Mouse (Mus musculus) forebrain, embryonic 12.5 days (tissue): ENCODE measurements around the gene Zfp541. TPM values are rescaled to one million over a fixed set of nuclear protein-coding genes. Genes with fewer than 3 reads are reported as not detected.

Source experiments
- ATAC-seq: fragments of 200-750 bp; cut with Nextera tagmentation; 2 replicates; pipeline ENCODE4 v1.8.0; 2017; ENCODE audit warnings: moderate TSS enrichment; ENCODE audit not compliant: low FRiP score
- H3K27ac ChIP-seq: fragments of 300-500 bp; sonication (generic); 2 replicates; pipeline ENCODE4 v1.5.1; 2016; ENCODE audit warnings: mild to moderate bottlenecking
- H3K27me3 ChIP-seq: fragments of 300-500 bp; sonication (generic); 2 replicates; pipeline ENCODE4 v1.6.1; 2016; ENCODE audit warnings: mild to moderate bottlenecking
- H3K36me3 ChIP-seq: fragments of 300-500 bp; sonication (generic); replicated peaks from 2 replicates; pipeline ENCODE4 v1.6.1; 2016; ENCODE audit warnings: mild to moderate bottlenecking
- H3K4me1 ChIP-seq: fragments of 300-500 bp; sonication (generic); 2 replicates; pipeline ENCODE4 v1.6.1; 2016
- H3K4me2 ChIP-seq: fragments of 300-500 bp; sonication (generic); 2 replicates; pipeline ENCODE4 v1.6.1; 2016; ENCODE audit warnings: mild to moderate bottlenecking, moderate library complexity
- H3K4me3 ChIP-seq: fragments of 300-500 bp; sonication (generic); replicated peaks from 2 replicates; pipeline ENCODE4 v1.5.1; 2016; ENCODE audit warnings: mild to moderate bottlenecking
- H3K9ac ChIP-seq: fragments of 300-500 bp; sonication (generic); 2 replicates; pipeline ENCODE4 v1.6.1; 2016; ENCODE audit warnings: mild to moderate bottlenecking
- H3K9me3 ChIP-seq: fragments of 300-500 bp; sonication (generic); 2 replicates; pipeline ENCODE4 v1.6.1; 2016
- WGBS: fragments of 180-500 bp; shearing (Covaris S2); methylation state at CpG from one replicate; pipeline ENCODE4 v1.1.7; 2016; 5-methylcytosine and 5-hydroxymethylcytosine counted together
- polyA plus RNA-seq: library from polyadenylated mRNA; unstranded; fragments of >200 nt; fragmentation: Nextera tagmentation; extraction: Ambion mirVana; gene quantifications from 2 replicates; pipeline ENCODE4 v1.2.1, GENCODE M21; 2016

Zfp541 gene
- polyA plus RNA-seq, 1 experiment from 2014 or later, result not detected

DNA sequence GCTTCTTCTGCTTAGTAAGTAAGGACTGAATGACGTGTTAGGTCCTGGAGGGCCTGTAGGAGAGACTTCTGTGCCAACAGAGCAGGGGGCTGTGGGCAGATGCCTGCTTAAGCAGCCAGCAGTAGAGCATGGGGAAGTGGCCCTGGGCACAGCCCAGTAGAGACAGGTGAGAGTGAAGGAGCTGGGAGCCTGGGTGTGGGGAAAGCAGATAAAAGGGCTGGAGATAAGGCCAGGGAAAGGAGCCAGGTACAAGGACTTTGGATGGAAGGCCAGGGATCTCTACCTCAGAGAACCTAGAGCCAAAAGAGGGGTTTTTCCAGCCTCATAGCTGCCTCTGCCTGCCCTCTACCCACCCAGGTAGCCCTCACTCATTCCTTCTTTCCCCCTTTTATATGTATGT lies 28.6 kb upstream of the Zfp541 start:
- Histone ChIP-seq H3K4me3 (no peak overlapping the region), H3K27ac (no peak overlapping the region), H3K9ac (no peak overlapping the region), H3K9me3 (no peaks in the 10 kb centered on the region), H3K4me2 (no peak overlapping the region), H3K27me3 (no peaks in the 10 kb centered on the region), H3K4me1 (peaks cover 4% of the 10 kb centered on the region; the same call in 1 of the 2 replicates), H3K36me3 (peaks cover 19% of the 10 kb centered on the region)
- 100% methylated on average over 1 of the region's 1 CpGs for WGBS
- ATAC-seq, result no peak

DNA sequence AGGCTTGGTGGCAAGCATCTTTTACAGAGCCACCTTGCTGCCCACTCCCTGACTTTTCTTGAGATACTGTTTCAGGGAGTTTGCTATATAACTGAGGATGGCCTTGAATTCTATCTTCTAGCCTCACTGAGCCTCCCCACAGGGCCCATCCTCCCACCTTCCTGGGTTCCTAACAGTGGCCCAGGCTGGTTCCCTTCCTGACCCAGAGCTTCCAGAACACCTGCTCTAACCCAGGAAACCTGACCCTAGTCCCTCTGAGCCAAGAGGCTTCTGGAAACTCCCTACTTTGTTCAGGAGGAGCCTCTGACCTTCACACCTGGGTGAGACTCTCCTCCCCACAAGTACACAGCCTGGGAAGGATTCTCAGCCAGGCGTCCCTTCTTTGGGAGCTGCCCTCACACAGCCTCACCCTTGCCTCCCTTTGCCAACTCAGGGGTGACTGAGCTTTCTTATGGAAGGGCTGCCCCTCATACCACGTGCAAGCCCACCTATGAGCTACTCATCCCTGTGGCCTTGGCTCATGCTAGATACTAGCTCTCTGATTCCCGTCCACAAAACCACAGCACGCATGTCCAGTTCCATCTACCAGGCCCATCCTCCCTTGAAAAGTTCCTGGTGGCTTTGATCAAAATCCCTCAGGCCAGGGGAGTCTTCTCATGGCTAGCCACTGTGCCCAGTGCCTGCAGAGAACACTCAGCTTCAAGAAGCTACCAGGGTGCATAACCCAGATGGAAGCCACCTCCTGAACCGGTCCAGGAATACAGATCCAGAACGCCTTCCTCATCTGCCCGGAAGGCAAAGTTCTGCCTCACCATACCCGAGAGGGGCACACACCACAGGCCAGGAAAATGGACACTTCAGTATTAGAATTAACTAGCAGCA lies 27.8 kb upstream of the Zfp541 start:
- 93% methylated on average over 8 of the region's 8 CpGs for WGBS
- Histone ChIP-seq H3K4me3 (no peak overlapping the region), H3K4me1 (peaks cover 2% of the 10 kb centered on the region; the same call in 1 of the 2 replicates), H3K27me3 (no peaks in the 10 kb centered on the region), H3K36me3 (peaks cover 19% of the 10 kb centered on the region), H3K9me3 (no peaks in the 10 kb centered on the region), H3K9ac (no peak overlapping the region), H3K4me2 (no peak overlapping the region), H3K27ac (no peak overlapping the region)
- no peak for ATAC-seq

DNA sequence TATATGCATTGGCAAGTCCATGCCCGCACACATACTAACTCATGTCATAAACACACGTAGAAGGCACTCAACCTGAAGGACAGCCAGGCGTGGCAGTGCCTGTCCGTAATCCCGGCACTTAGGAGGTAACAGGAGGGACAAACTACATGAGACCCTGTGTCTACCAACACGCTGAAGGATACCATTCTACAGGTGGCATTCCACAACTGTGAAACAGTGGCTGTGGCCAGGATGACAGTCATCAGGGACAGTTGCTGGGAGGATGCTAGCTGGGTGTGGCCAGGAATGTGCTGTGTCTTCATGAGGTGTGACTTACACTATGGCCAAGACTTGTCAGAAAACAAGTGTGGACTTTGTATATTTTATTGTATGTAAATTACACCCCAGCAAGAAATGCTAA lies 24.6 kb upstream of the Zfp541 start:
- no peak overlapping the region for H3K4me2 ChIP-seq
- peaks cover 9% of the 10 kb centered on the region; the same call in 1 of the 2 replicates for H3K36me3 ChIP-seq
- H3K4me3 ChIP-seq, result no peak overlapping the region
- H3K27me3 ChIP-seq, result no peaks in the 10 kb centered on the region
- WGBS, result 96% methylated on average over 6 of the region's 6 CpGs
- H3K9me3 ChIP-seq, result no peaks in the 10 kb centered on the region
- no peak overlapping the region for H3K27ac ChIP-seq
- no peaks in the 10 kb centered on the region for H3K4me1 ChIP-seq
- no peak overlapping the region for H3K9ac ChIP-seq
- ATAC-seq, result no peak

DNA sequence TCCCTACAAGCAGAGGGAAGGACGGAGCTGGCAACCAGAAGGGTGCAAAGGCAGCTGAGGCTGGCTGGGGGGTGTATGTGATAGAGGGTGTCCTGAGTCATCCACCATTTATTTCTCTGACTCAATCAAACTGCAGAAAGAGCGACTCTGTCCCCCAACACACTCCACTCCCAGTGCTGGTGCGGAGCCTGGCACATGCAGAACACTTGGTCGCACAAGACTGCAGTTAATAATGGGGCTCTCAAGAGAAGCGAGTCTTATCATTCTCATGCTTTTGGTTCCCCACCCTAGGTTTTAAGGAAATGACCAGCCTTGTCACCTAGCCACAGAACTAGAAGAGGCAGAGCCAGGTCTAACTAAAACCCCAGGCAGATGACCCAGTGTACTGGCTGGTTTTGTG lies 22.3 kb upstream of the Zfp541 start:
- H3K4me3 ChIP-seq, result no peak overlapping the region
- H3K4me1 ChIP-seq, result peaks cover 12% of the 10 kb centered on the region
- 0 out of 2 replicates have a peak, but pooled peaks cover 2% of the 10 kb centered on the region for H3K36me3 ChIP-seq
- H3K4me2 ChIP-seq, result no peak overlapping the region
- H3K9me3 ChIP-seq, result no peaks in the 10 kb centered on the region
- 96% methylated on average over 5 of the region's 5 CpGs for WGBS
- no peak overlapping the region for H3K27ac ChIP-seq
- no peak for ATAC-seq
- H3K9ac ChIP-seq, result no peak overlapping the region
- H3K27me3 ChIP-seq, result no peaks in the 10 kb centered on the region

DNA sequence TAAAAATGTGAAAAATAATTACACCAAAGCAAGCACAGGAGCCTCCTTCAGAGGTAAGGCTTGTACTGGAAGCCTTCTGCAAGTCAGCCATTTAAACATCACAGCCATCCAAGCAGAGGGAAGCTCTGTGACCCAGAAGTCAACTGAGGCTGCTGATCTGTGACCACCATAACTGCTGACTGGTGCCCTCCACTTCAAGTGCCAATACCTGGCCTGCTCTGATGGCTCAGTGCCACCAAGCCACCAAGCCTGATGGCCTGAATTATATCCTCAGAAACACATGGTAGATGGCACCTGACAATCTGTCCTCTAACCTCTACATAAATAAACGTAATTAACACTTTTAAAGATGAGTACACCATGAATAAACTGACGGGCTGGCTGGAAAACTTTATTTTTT lies 20.4 kb upstream of the Zfp541 start:
- peaks cover 2% of the 10 kb centered on the region; the same call in 1 of the 2 replicates for H3K36me3 ChIP-seq
- no peak overlapping the region for H3K4me3 ChIP-seq
- H3K27ac ChIP-seq, result no peak overlapping the region
- no peak overlapping the region for H3K4me2 ChIP-seq
- no peaks in the 10 kb centered on the region for H3K27me3 ChIP-seq
- no peaks in the 10 kb centered on the region for H3K9me3 ChIP-seq
- 92% methylated on average over 2 of the region's 2 CpGs for WGBS
- no peak for ATAC-seq
- H3K9ac ChIP-seq, result no peak overlapping the region
- H3K4me1 ChIP-seq, result peaks cover 30% of the 10 kb centered on the region

DNA sequence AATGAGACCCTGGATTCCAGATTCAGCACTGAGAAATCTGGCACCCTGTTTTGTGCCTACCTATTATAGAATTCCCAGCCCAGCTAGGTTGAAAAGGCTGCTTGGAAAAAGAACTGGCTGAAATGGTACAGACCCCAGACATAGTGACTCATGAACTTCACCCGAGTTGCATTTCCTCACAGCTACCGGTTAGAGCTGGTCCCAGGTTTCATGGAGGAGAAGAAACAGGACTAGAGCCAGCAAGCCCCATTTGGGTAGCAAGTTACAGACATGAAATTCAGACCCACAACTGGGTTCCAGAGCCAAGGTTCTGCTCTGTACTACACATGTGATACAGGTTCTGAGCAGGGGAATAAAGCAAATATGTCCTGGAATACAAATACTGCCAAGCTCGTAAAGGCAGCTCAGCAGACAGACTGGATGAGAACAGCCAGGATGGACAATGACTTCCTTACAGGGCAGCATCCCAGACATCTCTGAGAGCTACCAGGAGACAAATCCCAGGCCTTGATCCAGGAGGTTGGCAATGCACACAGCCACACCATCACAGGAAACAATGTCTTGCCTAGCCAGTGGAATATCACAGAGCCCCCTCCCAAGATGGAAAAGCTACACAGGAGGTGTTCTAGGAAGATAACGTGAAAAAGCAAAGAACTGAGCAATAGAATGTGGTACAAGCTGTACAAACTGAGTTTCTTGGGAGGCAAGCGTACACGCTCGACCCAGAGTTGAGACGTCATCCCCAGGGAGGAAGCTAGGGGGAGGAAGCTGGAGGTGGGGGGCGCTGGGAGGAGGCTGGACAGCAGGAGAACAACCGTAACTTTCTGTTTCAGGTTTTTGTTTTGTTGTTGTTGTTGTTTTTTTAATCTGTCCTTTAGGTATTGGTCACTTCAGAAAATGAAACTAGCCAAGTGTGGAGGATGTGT lies 18.5 kb upstream of the Zfp541 start:
- Histone ChIP-seq H3K4me3 (no peak overlapping the region), H3K27ac (no peak overlapping the region), H3K36me3 (no peaks in the 10 kb centered on the region; the same call in 1 of the 2 replicates), H3K27me3 (no peaks in the 10 kb centered on the region), H3K4me1 (peaks cover 30% of the 10 kb centered on the region), H3K9me3 (no peaks in the 10 kb centered on the region), H3K9ac (no peak overlapping the region), H3K4me2 (no peak overlapping the region)
- 84% methylated on average over 10 of the region's 10 CpGs for WGBS
- ATAC-seq, result no peak

DNA sequence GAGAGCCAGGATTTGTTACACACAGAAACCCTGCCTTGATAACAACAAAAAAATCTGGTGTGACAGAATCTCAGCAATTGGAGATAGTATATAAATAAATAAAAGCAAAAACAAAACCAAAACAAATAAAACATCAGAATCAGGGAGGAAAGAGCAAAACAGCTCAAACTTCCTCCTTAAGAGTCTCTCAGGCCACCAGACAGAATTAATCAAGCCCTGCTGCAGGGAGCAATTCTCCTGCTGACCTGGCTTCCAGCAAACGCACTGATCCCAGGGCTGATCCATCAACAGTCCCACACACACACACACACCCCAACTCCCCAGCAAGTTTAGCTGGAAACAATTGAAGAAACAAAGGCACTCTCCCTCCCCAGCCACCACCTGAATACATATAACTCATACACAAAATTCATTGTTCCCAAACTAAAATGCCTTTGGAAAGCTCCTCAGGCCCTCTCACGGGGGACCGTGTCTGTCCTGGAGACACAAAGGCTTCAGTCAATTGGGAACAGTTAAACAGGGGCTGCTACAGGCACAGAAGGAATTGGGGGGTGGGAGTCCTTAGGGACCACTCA lies 17.7 kb upstream of the Zfp541 start:
- Histone ChIP-seq H3K9ac (peak overlapping the region; percentile 27), H3K27ac (peak overlapping the region; percentile 42; the same call in 1 of the 2 replicates), H3K4me1 (peaks cover 33% of the 10 kb centered on the region), H3K4me2 (peak overlapping the region; percentile 88), H3K36me3 (no peaks in the 10 kb centered on the region; the same call in 1 of the 2 replicates), H3K9me3 (no peaks in the 10 kb centered on the region), H3K27me3 (no peaks in the 10 kb centered on the region), H3K4me3 (no peak overlapping the region)
- 14% methylated on average over 3 of the region's 3 CpGs for WGBS
- no peak for ATAC-seq

DNA sequence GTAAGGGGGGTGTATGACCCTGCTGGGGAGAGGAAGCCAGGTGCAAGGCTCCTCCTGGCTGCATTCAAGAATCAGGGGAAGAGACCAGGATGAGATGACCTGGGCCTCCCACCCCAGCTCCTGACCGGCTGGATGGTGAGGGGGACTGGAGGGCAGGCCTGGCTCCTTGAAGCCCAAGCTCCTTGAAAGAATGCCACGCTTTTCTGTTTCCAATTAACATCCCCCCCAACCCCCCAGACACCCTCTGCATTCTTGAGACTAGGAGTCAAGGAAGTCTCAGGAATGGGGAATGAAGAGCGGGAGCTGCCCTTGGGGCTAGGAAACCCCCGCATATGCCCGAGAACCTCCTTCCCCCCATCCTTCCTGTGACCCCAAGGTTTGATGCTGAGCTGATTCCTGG lies 17.1 kb upstream of the Zfp541 start:
- ATAC-seq, result no peak
- peaks cover 39% of the 10 kb centered on the region for H3K4me1 ChIP-seq
- WGBS, result 44% methylated on average over 5 of the region's 5 CpGs
- peak overlapping the region; percentile 88 for H3K4me2 ChIP-seq
- H3K9me3 ChIP-seq, result no peaks in the 10 kb centered on the region
- peak overlapping the region; percentile 42; the same call in 1 of the 2 replicates for H3K27ac ChIP-seq
- H3K27me3 ChIP-seq, result no peaks in the 10 kb centered on the region
- no peak overlapping the region for H3K4me3 ChIP-seq
- no peaks in the 10 kb centered on the region; the same call in 1 of the 2 replicates for H3K36me3 ChIP-seq
- peak overlapping the region; percentile 27 for H3K9ac ChIP-seq

DNA sequence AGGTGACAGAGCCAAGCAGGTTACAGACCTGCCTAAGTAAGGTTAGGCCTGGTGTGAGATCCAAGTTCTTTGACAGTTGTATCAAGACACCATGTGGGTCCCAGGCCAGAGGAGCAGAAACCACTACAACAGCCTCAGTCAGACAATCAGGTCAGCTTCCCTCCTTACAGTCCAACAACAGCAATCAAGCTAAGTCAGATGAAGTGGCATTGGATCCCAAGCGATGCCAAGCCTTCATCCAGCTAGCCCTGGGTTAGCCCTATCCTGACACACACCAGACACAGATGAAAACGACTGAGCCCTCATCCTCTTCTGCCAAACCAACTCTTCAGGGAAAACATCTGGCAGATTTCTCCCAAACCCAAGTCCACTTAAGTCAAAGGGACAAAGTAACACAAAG lies 16.1 kb upstream of the Zfp541 start:
- 63% methylated on average over 2 of the region's 2 CpGs for WGBS

DNA sequence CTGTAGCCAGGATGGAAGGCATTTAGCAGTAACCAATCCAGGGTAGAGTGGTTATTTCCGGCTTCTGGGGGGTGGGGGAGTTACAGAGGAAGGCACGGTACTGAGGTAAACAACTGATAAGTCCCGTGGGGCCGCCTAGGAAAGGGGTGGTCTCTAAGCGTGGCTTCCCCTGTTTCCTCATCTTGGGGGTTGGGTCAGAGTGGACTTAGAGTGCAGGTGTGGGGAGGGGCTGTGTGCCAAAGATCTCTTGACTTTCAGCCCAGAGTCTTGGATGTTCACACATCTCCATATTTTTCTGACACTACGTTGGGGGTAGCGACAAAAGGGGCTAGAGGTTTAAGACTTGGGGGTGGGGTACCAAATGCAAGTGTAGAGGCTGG lies 15.5 kb upstream of the Zfp541 start:
- Histone ChIP-seq H3K9me3 (no peaks in the 10 kb centered on the region), H3K27me3 (no peaks in the 10 kb centered on the region), H3K36me3 (no peaks in the 10 kb centered on the region; the same call in 1 of the 2 replicates), H3K27ac (peak overlapping the region; percentile 97), H3K4me2 (peak overlapping the region; percentile 88), H3K4me3 (peak overlapping the region; percentile 90), H3K4me1 (peaks cover 47% of the 10 kb centered on the region), H3K9ac (peak overlapping the region; percentile 99)
- ATAC-seq, result peak; percentile 7; the same call in 1 of the 2 replicates
- WGBS, result 5% methylated on average over 7 of the region's 7 CpGs

More for the DNA sequence above, 16.1 kb upstream of the Zfp541 start:
- peaks cover 47% of the 10 kb centered on the region for H3K4me1 ChIP-seq
- H3K4me2 ChIP-seq, result peak overlapping the region; percentile 88
- peak overlapping the region; percentile 90 for H3K4me3 ChIP-seq
- no peak for ATAC-seq
- H3K27ac ChIP-seq, result peak overlapping the region; percentile 97
- H3K9me3 ChIP-seq, result no peaks in the 10 kb centered on the region
- peak overlapping the region; percentile 99; the same call in 1 of the 2 replicates for H3K9ac ChIP-seq
- H3K36me3 ChIP-seq, result no peaks in the 10 kb centered on the region; the same call in 1 of the 2 replicates
- no peaks in the 10 kb centered on the region for H3K27me3 ChIP-seq

DNA sequence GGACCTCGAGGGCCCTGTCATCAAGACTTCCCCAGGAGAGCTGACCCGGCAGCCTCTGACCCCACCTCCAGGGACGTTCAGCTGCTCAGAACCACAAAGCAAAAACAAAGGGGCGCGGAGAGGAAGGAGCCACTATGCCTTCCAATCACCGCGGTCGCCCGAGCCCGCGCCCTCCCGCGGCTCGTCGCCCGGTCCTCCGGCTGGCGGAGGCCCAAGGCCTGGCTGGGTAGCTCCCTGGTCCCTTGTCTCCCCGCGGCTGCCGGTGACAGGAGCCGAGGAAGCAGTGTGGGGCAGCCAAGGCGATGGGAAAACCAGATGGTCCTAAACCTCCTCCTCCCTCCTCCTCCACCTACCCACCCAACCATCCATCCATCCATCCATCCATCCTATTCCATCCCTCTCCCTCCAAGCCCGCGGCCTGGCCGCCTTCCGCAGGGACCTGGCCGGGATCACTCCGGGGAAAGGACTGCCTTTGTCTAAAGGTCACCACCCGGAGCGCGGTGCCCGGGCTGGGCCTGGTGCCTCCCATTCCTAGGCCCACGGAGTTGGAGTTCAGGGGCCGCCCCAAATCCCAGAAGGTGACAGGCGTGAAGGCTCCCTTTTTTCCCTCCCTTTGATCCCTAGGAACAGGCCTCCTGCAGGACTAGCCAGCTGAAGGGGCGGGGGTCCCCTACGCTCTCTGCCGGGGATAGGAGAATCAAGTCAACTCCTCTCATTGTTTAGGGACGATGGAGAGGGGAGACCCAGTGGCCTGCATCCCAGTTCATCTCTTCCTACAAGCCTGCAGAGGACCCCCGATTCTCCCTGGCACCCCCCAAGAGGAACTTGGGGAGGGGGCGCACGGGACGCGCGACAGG lies 14.9 kb upstream of the Zfp541 start:
- no peaks in the 10 kb centered on the region for H3K9me3 ChIP-seq
- ATAC-seq, result peak; percentile 24
- WGBS, result under 1% methylated on average over 45 of the region's 46 CpGs
- H3K4me3 ChIP-seq, result peak overlapping the region; percentile 90
- H3K36me3 ChIP-seq, result no peaks in the 10 kb centered on the region; the same call in 1 of the 2 replicates
- peak overlapping the region; percentile 99 for H3K9ac ChIP-seq
- no peaks in the 10 kb centered on the region for H3K27me3 ChIP-seq
- peak overlapping the region; percentile 97 for H3K27ac ChIP-seq
- peaks cover 47% of the 10 kb centered on the region for H3K4me1 ChIP-seq
- H3K4me2 ChIP-seq, result peak overlapping the region; percentile 88
